Mouse (Mus musculus) layer of hippocampus, adult 18-20 months (tissue): ENCODE measurements at regions not wholly inside any gene's neighbourhood (a gene's known extent, or its start where the extent isn't known, plus 50 kb on each side); places are given as distances from the start of the nearest gene placed in this dataset.

ENCODE experiments used
- DNase-seq, 2 experiments: peaks; one replicate each; pipeline ENCODE4 v3.0.0; 2022; ENCODE audit warnings: low spot score in 2 of 2

DNA sequence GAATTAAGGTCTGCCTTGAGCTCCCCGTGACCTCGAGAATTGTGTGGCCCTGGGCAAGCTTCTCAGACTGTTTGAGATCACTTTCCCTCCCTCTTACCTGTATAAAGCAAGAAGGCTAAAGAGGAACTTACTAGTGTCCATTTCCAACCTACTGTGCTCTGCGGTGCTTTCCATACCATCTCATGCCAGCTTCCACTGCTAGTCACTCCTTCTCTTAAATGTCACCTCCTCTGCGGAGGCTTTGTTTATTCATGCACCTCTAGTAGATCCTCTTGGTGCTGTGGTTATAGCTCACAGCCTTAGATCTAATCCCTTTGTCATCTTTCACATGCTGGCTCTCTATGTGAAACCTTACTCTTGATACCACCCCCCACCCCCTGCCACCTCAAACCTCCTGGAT lies 2310.3 kb upstream of the Lrrc6 start:
- DNase-seq: no peak

DNA sequence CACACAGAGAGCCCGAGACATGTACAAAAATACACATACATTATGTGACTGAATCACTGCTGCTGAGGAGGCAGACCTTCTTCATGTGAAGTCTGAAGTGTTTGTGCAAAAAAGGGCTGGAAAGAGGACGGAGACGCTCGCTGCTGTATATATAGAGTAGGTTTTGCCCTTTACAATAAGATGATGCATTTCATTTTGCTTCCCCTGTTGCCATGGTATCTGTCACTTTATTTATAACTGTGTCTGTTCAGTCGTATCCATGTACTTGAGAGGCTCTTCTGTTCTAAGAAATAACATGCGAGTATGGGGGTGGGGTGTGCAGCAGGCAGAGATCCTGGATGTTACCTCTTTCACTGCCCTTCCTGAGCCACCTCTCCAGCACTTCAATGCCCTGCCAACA lies 2309.9 kb upstream of the Lrrc6 start:
- DNase-seq: peak; percentile 17 to 39

DNA sequence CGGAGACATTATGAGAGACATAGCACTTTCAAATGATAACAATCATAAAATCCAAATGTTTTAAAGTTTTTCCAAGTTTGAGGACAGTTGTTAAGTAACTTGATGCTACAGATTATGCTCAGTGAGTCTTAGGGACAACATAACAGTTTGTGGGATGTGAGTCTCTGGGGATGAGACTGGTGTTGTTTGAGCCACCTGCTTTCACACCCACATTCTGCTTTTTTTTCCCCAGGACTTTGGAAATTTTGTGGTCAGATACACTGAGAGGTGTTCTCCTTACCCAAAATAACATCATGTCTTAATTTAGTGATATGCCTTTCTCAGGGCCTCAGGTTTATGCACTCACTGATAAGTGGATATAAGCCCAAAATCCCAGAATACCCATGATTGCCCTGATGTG lies 2307.5 kb upstream of the Lrrc6 start:
- DNase-seq: no peak

DNA sequence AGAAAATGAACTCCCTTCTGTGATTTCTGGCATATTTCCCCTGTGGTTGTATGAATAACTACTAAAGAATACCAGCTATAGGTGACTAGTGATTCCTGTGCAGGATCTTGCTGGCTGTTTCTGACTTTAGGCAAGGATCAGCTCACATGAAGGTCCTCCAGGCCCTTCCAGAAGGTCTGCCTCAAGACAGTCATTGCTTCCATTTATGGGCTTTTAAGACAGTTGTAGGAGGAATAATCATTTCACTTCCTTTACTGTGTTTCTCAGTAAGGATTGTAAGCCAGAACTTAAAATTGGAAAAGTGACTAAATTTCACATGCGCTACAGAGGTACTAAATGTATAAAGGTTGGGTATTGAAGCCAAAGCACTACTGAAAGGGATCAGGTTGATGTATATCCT lies 2303.5 kb upstream of the Lrrc6 start:
- DNase-seq: no peak

DNA sequence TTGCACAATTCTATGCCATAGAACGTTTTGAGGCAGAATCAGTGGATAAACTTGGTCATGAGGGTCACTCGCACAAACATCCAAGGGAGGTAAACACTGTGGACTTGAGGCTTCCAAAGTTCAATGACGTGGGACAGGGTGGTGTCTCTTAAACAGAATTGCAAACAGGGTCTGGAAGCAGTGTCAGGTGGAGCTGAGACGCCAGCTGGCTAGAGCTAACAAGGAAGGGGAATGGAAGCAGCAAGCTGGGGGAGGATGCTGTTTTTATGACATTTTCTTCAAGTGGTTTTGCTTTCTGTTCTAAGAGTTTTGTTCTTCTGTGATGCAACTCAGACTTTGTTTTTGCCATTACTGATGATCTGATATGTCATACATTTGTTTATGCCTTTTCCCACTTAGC lies 2301.1 kb upstream of the Lrrc6 start:
- DNase-seq: no peak

DNA sequence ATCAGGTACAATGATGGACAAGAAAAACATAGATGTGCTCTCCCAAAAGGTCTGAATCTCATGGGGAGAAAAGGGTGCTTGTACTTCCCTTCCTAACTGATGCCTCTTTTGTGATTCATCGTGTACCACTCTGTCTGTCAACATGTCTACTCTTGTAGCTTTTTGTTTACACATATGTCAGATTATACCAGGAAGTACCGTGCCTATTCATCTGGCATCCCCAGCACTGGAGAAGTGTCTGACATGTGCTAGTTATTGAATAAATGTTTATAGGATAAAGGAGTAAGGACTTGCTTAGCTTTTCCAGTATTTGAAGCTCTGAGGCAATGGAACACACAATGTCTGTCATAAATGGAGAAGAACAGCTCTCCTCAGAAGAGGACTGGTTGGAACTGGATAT lies 2296.7 kb upstream of the Lrrc6 start:
- DNase-seq: no peak

DNA sequence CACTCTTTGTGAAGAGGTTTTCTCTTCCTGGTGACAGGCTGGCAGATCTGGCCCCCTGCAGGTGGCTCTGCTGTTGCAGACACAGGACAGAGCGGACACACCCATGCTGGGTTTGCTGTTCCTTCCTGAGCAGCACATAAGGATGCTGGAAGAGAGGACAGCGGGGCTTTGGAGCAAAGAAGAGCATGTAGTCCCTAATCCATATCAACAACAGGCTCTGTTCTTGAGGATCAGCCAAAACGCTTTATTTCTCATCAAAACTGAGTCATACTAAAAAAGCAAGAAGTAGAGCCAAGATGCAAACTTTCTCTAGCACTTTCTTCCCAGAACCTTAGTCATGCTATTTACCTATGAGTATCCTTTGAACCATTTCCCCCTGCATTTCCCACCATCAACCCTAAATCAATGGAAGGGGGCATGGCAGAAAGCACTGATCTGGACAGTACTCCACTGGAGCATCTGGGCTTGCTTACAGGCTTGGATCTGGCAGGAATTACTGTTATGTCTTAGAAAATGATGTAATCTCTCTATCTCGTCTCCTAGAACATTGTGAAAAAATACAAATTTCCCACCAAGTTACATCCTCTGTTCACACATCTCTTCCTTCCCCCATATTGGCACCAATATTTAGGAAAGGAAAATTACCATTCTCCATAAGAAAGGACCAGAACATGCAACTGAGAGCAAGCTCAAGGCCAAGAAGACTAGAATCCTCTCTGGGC lies 2294.7 kb upstream of the Lrrc6 start:
- peak; percentile 28 to 65 for DNase-seq

DNA sequence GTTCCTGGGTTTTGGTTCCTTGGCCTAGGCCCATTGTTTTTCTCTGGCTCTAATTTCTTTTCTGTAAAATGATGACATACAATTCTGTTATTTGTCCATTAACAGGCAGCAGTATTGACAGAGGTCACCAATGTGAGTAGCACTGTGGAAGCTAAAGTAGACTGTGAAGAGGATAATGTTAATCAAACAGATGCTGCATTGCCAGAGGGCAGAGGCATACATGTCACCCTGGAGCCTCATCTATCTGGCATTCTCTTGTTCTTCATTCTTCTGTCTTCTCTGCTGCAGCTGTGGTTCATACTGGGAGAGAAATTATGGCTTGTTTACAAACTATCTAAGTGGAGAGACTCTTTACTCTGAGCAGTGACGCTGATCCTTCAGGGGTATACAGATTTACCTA lies 2259.2 kb upstream of the Lrrc6 start:
- no peak for DNase-seq

DNA sequence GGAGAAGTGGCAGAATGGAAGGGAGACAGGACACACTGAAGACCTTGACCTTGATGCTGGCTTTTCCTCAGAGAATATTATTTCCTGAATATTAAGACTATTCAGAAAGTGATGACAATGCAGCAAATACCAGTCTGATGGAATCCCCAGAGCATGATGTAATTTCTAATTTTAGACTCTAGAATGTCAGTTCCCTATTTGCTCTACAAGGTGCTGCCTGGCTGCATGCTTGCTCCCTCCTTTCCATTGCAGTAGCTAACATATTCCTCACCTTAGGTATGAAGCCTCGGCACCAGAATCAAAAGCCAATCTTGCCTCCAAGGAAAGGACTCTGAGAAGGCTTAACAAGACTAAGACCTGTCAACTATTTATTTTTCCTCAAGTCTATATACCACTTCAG lies 2254.5 kb upstream of the Lrrc6 start:
- DNase-seq: no peak

DNA sequence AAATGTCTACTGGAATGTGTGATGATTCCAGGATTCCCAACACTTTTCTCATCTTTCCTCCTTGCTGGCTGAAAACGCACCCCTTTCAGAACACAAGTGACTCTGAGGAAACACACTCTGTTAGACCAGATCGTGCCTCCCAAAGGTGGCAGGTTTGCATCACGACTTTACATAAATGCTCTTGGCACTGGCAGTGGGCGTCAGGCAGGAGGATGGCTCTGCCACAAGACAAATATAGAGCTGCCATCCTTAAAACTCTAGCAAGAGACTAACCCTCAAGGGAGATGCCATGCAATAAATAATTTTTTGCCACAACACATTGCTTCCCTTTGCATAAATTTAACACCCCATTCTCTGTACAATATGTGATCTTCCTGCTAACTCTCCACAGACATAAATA lies 2254.1 kb upstream of the Lrrc6 start:
- peak; percentile 5 to 58 for DNase-seq

DNA sequence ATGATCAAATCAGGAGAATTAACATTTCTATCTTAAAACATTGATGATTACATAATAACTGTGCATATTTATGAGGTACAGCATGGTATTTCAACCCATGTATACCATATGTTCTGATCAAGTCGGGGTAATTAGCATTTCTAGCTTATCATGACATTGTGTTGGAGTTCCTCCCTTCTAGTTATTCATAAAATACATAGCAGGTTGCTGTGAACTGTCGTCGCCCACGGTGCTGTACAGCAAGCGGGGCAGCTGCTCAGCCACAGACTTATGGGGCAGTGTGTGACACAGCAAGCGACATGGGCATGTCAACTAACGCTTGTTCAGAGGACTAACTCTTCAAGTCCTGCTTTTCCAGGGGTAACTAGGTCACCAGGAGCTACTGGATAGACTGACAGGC lies 2238.6 kb upstream of the Lrrc6 start:
- DNase-seq: peak; percentile 28 to 71

DNA sequence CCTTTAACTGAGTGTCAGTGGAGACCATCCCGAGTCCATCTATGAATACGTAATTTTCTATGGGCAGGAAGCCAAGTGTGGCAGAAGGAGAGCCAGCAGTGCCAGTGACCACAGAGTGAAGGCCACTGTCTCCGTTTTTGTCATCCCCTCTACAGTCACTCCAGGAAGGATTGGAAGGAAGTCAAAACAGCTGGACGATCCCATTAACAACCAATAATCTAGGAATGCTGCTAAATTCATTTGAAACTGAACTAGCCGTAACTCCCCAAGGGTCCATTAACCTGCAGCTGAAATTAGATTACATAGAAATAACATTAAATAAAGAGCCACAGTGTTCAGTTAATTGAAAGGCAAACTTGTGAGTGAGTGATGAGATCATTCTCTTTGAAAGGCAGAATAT lies 2220.5 kb upstream of the Lrrc6 start:
- DNase-seq: no peak

DNA sequence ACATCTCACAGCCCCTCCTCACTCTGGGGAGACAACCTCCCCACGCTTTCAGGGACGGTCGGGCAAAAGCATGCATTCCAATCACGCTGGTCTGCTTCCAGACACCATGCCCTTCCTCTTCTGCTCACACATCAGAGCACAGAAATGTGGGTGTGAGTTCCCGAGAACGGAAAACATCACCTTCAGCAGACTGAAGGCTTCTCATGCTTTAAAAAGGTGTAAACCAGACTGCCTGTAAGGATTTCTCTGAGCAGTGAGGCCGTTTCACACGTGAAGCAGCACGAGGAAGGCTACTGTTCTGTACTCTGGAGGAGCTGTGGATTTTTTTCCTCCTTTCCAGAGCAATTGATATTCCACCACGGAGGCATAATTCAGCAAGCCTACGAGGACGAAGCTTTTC lies 2218.8 kb upstream of the Lrrc6 start:
- no peak for DNase-seq

DNA sequence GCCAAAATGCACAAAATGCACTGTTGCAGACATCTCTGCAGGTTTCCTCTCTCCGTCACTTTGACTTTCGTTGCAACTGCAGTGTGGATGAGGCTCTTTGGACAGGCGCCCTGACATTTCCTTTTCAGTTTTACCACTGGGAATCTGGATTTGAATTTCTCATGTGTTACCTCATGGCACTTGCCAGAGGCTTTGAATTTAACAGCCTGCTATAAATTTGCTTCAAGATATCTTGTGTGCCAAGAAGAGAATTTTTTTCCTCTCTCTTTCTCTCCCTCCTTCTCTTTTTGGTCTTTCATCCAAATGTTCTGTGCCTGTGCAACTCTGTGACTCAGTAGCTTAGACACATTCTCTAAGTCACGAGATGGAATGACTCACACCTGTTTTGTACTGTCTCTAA lies 2213.6 kb upstream of the Lrrc6 start:
- peak in 1 of 2 experiments; percentile 7 for DNase-seq

DNA sequence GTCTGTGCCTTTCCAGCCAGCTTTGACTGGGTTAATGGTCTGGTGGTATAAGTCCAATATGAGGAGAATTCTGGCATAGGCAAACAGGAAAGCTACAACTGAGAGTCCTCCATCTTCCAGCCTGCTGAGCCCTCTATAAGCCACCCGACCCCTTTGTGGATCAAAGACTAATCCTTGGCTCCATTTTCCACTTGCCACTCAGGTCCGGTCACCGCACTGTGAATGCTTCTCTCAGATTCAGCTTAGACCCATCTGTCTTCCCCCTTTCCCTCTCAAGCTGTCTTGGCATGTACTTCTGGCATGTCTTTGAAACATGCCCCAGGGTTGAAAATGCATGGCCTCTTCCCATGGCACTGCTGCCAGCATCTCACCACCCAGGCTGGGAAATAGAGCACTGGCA lies 2206.6 kb upstream of the Lrrc6 start:
- DNase-seq: no peak

DNA sequence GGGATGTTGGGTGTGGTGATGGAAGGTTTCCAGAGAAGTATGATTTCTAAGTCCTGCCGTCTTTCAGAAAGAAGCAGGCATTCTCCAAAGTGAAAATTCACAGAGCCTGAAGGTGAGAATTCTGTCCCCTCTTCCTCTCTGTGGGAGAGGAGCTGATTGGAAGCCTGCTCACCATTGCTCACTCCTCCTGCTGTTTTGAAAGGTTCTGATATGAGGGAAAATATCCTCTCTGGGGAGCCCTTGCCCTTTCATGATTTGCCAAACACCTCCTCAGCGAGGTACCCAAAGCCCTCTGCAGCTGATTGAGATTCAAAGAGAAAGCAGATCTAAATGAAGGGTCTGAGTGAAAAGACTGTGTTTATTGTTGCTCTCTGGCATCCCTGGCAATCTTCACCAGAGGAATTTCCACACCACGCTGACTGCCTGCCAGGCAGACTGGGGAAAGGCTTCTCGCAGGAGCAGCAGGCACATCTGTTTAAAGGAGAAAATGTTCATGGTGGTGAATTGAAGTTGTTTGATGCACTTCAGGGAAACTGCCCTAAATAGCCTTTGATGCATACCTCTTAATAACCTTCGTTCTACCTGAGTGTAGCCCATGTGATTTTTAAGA lies 2194.4 kb upstream of the Lrrc6 start:
- DNase-seq: no peak

DNA sequence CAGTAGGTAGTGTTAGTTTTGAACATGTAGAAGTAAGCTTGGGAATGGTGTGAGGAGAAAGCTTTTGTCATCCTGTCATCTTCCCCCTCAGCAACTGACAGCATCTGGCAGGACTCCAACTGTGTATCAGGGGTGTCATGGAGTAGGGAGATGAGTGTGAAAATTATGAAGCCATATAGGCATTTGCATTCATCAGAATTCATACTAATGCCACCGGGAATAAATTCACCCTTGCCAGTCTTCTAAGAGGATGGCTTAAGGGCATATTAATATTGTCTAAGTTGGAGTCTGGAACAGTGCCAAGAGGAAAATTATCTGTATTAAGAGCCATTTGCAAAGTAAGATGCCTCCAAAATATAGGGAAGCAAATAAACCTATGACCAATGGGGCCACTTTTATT lies 2166.8 kb upstream of the Lrrc6 start:
- DNase-seq: no peak

DNA sequence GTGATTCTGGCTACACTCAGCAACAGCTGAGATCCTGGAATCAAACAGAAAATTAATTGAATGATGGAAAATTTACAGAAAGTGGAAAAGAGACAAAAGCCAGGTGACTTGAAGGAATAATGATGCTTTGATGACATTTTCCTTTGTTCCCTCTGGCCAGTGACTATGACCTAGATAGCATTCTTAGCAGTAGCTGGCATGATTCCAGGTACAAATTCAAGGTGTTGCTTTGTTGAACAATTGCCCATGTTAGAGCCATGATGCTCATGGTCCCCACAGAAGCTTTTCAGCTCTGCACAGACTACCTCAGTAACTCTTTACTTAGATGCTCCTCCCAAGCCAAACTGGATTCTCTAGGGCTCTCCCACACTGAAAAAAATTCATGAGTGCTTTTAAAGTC lies 2164.6 kb upstream of the Lrrc6 start:
- DNase-seq: no peak

DNA sequence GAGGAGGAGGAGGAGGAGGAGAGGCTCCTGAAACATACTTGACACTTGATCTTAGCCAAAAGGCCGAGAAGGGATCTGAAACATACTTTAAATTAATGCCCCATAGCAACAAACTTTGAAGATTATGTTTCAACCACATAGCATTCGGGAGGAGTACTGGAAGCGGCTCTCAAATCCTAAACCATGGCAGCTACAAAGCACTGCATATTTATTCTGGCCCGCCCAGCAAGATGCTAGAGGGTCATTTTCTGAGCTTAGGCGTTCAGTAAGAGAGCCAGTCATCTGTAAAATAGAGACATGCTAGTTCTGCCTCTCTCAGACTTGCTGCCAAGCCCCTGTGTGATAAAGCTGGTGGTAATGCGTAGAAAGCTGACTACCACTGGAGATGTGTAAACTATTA lies 2156.0 kb upstream of the Lrrc6 start:
- no peak for DNase-seq

DNA sequence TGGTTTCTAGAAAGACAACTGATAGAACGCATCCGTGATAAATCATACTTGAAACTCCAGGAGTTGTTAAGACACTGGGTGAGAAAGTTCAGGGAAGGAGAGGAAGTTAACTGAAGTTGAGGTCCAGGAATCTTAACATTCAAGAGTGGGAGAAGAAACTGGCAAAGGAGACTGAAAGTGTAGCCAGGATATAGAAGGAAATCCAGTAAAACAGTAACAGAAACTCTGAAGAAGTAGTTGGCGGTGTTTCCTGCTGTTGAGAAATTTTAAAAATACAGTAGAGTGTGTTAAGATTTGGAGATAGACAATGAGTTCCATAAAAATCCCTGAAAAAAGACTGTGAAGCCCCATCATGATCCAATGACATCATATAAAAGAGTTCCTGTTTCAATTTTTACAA lies 2154.3 kb upstream of the Lrrc6 start:
- no peak for DNase-seq

DNA sequence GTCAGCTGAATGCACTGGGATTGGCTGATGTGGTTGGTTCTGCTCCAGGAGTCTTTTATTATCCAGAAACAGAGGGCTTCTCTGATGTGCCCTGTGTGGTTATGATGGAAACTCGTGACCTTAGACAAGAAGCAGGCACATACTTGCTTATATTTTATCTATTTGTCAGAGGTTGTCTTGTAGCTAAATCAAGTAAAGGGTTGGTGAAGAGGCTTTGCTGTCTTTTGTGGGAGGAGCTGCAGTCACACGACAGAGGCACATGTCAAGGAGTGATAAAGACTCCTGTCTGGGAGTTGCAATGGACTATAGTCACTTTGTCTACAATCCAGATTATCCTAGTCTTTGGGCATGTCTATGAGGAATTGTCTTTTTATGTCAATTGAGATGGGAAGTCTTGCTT lies 2149.9 kb upstream of the Lrrc6 start:
- no peak for DNase-seq

DNA sequence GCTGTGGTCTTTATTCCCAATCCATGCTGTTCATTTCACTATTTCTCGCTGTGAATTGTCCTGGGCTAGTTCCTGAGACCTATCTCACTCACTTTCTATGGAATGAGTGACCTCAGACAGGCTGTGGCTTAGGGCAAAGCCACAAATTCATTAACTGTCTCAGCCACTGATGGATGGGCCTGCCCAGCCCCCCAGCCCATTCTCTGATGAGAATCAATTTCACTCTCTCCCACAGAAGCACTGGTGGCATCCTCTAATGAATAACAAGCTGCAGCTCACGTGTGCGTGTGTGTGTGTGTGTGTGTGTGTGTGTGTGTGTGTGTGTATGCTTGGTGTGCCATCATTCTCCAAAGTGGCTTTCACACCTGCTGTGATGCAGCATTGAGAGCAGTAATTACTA lies 2149.3 kb upstream of the Lrrc6 start:
- no peak for DNase-seq

DNA sequence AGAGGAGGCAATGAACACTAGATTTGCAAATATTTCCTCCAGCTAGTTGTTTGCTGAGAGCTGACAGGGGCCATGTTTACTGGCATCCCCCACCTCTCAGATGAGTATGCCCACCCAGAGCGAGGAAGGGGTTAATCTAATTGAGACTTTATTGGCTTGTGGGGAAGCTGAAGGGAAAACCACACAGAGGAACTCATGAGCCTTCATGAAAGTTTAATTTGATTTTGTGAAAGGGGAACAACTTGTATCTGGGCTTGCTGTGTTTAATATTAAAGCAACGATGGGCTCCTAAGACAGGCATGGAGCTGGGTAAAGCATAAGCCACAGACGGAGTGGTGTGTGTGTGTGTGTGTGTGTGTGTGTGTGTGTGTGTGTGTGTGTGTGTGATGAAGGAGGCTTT lies 2146.2 kb upstream of the Lrrc6 start:
- no peak for DNase-seq
